Mouse (Mus musculus): Measurements from ENCODE around the gene Atp2b2. TPM values are rescaled to one million over a fixed set of nuclear protein-coding genes. Genes with fewer than 3 reads are reported as not detected.
"Not testable (repeated sequence)": the region's sequence is repeated elsewhere in the genome, so short reads cannot be mapped to it uniquely, and the experiment has no call there.

Atp2b2 gene
- polyA plus RNA-seq, 1 experiment from 2014 or later: 1.2 TPM

DNA sequence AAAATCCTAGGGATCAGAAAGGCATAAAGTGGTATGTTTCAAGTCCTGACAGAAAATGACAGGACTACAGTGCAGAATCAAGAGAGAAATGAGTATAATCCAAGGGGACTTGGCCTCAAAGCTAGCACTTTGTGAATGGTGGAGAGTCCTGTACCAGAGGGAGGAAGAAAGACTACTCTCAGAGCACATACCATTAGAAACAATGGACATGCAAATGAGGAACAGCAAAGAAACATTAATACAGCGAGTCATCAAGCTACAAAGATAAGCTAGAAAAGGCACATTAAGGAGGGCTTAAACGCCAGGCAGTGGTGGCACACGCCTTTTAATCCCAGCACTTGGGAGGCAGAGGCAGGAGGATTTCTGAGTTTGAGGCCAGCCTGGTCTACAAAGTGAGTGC lies 311.1 kb downstream of the Atp2b2 start:
- no peak overlapping the region for H3K9ac ChIP-seq (ENCODE audit: low read length)
- no peak overlapping the region for H3K4me3 ChIP-seq (ENCODE audit: low read depth, low read length)
- ATAC-seq (replicated peaks; ENCODE audit: low FRiP score, low TSS enrichment, low read depth): no peak
- DNase-seq (ENCODE audit: low spot score): no peak
- H3K4me2 ChIP-seq (ENCODE audit: low read length): no peak overlapping the region
- WGBS: 85% methylated on average over 3 of the region's 3 CpGs
- H3K4me1 ChIP-seq (replicated peaks; ENCODE audit: control insufficient read depth, insufficient read depth, low read length): no peaks in the 10 kb centered on the region
- no peaks in the 10 kb centered on the region for H3K9me3 ChIP-seq (ENCODE audit: control insufficient read depth, low read length)
- H3K27ac ChIP-seq (ENCODE audit: low read depth): no peak overlapping the region
- no peaks in the 10 kb centered on the region for H3K27me3 ChIP-seq (replicated peaks; ENCODE audit: control insufficient read depth, insufficient read depth, low read length)
- H3K36me3 ChIP-seq (ENCODE audit: control insufficient read depth, insufficient read depth, low read length): peaks cover 99% of the 10 kb centered on the region

DNA sequence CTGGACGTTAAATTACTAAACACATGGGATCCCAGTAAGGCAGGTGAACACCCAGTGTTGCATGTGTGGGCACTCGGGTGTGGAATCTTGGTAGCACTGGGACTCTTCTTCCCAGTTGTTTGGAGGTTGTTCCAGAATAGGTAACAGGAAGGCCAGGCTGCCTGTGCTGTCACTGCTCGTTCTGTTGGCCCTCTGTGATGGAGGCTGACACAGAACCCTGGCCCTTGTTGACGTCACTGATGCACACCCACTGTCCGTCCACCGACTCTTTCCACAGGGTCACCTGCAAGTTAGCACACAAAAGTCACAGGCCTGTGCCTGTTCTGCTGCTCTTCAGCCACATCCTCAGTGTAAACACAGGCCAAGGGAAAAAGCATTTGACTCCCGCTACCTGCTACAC lies 314.2 kb downstream of the Atp2b2 start:
- H3K9me3 ChIP-seq (ENCODE audit: control insufficient read depth, low read length): no peaks in the 10 kb centered on the region
- H3K4me1 ChIP-seq (replicated peaks; ENCODE audit: control insufficient read depth, insufficient read depth, low read length): no peaks in the 10 kb centered on the region
- ATAC-seq (replicated peaks; ENCODE audit: low FRiP score, low TSS enrichment, low read depth): no peak
- WGBS: 88% methylated on average over 7 of the region's 7 CpGs
- H3K4me3 ChIP-seq (ENCODE audit: low read depth, low read length): no peak overlapping the region
- H3K9ac ChIP-seq (ENCODE audit: low read length): no peak overlapping the region
- no peak for DNase-seq (ENCODE audit: low spot score)
- no peak overlapping the region for H3K4me2 ChIP-seq (ENCODE audit: low read length)
- peaks cover 97% of the 10 kb centered on the region for H3K36me3 ChIP-seq (ENCODE audit: control insufficient read depth, insufficient read depth, low read length)
- no peak overlapping the region for H3K27ac ChIP-seq (ENCODE audit: low read depth)
- H3K27me3 ChIP-seq (replicated peaks; ENCODE audit: control insufficient read depth, insufficient read depth, low read length): no peaks in the 10 kb centered on the region

DNA sequence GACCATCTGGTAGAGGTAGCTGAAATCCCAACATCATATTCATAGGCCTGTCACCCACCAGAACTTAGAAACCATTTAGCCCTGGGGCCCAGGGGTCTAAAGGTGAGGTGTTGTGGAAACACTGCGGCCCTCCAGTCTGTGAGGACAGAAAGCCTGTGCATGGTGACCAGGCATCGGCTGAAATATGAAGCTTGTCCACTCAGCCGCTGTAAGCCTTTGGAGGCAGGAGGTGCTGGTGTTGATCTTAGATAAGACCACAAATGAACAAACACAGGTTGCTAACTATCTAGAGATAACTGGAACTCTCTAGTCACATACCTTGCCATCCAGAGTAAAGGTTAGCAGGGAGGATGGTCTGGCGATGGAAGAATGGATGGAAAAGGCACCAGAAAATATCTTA lies 321.4 kb downstream of the Atp2b2 start:
- H3K27me3 ChIP-seq (replicated peaks; ENCODE audit: control insufficient read depth, insufficient read depth, low read length): no peaks in the 10 kb centered on the region
- H3K36me3 ChIP-seq (ENCODE audit: control insufficient read depth, insufficient read depth, low read length): peaks cover 85% of the 10 kb centered on the region
- no peaks in the 10 kb centered on the region for H3K4me1 ChIP-seq (replicated peaks; ENCODE audit: control insufficient read depth, insufficient read depth, low read length)
- H3K4me2 ChIP-seq (ENCODE audit: low read length): no peak overlapping the region
- H3K9me3 ChIP-seq (ENCODE audit: control insufficient read depth, low read length): no peaks in the 10 kb centered on the region
- no peak overlapping the region for H3K27ac ChIP-seq (ENCODE audit: low read depth)
- no peak overlapping the region for H3K9ac ChIP-seq (ENCODE audit: low read length)
- H3K4me3 ChIP-seq (ENCODE audit: low read depth, low read length): no peak overlapping the region
- ATAC-seq (replicated peaks; ENCODE audit: low FRiP score, low TSS enrichment, low read depth) (no peak), DNase-seq (ENCODE audit: low spot score) (no peak)
- WGBS: 76% methylated on average over 4 of the region's 4 CpGs

- no peak within 1 kb of the TSS for H3K27ac ChIP-seq (ENCODE audit: low read depth)
- DNase-seq (ENCODE audit: low spot score): no peak
- no peak within 1 kb of the TSS for H3K4me3 ChIP-seq (ENCODE audit: low read depth, low read length)
- H3K9me3 ChIP-seq (ENCODE audit: control insufficient read depth, low read length): no peaks in the 10 kb centered on the region
- H3K36me3 ChIP-seq (ENCODE audit: control insufficient read depth, insufficient read depth, low read length): peaks cover 86% of the 10 kb centered on the region
- H3K4me2 ChIP-seq (ENCODE audit: low read length): no peak within 1 kb of the TSS
- no peaks in the 10 kb centered on the region for H3K4me1 ChIP-seq (replicated peaks; ENCODE audit: control insufficient read depth, insufficient read depth, low read length)
- no peak within 1 kb of the TSS for H3K9ac ChIP-seq (ENCODE audit: low read length)
- no peak for ATAC-seq (replicated peaks; ENCODE audit: low FRiP score, low TSS enrichment, low read depth)
- H3K27me3 ChIP-seq (replicated peaks; ENCODE audit: control insufficient read depth, insufficient read depth, low read length): no peaks in the 10 kb centered on the region
- 74% methylated on average over 3 of the region's 3 CpGs for WGBS
Measured at GRCm38 (mm10) chr6:113719878-113720277, 322.5 kb downstream of the Atp2b2 start, which contains the start of gene Ghrl. Gene Ghrl (minus strand): TSS chr6:113719880.

DNA sequence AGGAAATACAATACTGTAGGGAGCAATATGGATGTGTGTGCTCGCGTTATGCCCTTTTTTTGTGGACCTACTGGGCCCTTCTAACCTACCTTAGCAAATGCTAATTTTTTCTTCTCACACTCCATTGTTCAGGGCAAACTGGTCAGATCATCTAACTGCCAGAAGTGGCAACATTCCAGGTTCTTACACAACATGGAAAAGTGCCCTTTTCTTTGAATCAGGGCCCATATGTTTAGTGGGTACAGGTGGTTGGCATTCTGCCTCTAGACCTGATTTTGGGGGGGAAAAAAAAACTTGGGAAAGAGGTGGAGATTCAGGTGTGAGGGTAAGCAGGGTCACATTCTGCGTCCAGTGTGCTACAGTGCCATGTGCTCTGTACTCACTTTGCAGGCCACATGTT lies 324.9 kb downstream of the Atp2b2 start:
- H3K4me3 ChIP-seq (ENCODE audit: low read depth, low read length): no peak overlapping the region
- DNase-seq (ENCODE audit: low spot score) (no peak), ATAC-seq (replicated peaks; ENCODE audit: low FRiP score, low TSS enrichment, low read depth) (no peak)
- H3K9ac ChIP-seq (ENCODE audit: low read length): no peak overlapping the region
- no peak overlapping the region for H3K4me2 ChIP-seq (ENCODE audit: low read length)
- no peaks in the 10 kb centered on the region for H3K4me1 ChIP-seq (replicated peaks; ENCODE audit: control insufficient read depth, insufficient read depth, low read length)
- H3K36me3 ChIP-seq (ENCODE audit: control insufficient read depth, insufficient read depth, low read length): peaks cover 87% of the 10 kb centered on the region
- no peaks in the 10 kb centered on the region for H3K9me3 ChIP-seq (ENCODE audit: control insufficient read depth, low read length)
- no peak overlapping the region for H3K27ac ChIP-seq (ENCODE audit: low read depth)
- 88% methylated on average over 3 of the region's 3 CpGs for WGBS
- no peaks in the 10 kb centered on the region for H3K27me3 ChIP-seq (replicated peaks; ENCODE audit: control insufficient read depth, insufficient read depth, low read length)

DNA sequence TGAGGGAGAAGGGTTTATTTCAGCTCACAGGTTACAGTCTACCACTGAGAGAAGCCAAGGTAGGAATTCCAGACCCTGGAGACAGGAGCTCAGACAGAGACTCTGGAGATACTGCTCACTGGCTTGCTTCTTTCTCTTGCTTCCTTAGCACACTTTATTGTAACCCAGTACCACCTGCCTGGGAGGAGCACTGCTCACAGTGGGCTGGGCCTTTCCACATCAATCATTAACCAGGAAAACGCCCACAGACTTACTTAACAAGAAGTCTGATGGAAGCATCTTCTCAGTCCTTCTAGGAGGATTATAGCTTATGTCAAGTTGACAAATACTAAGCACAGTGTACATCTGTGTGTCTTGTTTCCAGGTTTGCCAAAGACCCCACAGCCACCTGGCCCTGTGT lies 327.6 kb downstream of the Atp2b2 start:
- H3K9ac ChIP-seq (ENCODE audit: low read length): no peak overlapping the region
- no peak for ATAC-seq (replicated peaks; ENCODE audit: low FRiP score, low TSS enrichment, low read depth)
- WGBS: 77% methylated on average over 1 of the region's 1 CpGs
- no peaks in the 10 kb centered on the region for H3K9me3 ChIP-seq (ENCODE audit: control insufficient read depth, low read length)
- H3K27me3 ChIP-seq (replicated peaks; ENCODE audit: control insufficient read depth, insufficient read depth, low read length): no peaks in the 10 kb centered on the region
- peaks cover 94% of the 10 kb centered on the region for H3K36me3 ChIP-seq (ENCODE audit: control insufficient read depth, insufficient read depth, low read length)
- H3K4me2 ChIP-seq (ENCODE audit: low read length): no peak overlapping the region
- no peak overlapping the region for H3K4me3 ChIP-seq (ENCODE audit: low read depth, low read length)
- no peak for DNase-seq (ENCODE audit: low spot score)
- no peak overlapping the region for H3K27ac ChIP-seq (ENCODE audit: low read depth)
- no peaks in the 10 kb centered on the region for H3K4me1 ChIP-seq (replicated peaks; ENCODE audit: control insufficient read depth, insufficient read depth, low read length)

DNA sequence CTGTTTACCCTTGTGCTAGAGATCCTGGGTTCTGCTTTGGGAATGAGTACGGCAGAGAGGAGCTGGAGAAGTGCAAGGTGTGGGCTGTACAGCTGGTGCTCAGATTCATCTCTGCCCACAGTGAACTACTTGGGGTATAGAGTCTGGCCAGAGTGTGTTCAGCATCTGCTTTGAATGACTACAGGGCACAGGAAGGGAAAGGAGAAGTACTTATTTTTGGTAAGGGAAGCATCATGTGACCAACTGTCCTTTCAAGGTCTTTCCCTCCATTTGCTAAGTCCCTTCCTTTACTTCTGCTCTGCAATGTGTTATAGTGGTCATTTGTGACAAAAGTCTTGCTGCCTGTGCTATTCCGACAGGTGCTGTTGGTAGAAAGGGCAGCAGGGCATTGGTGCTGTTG lies 328.1 kb downstream of the Atp2b2 start:
- H3K4me3 ChIP-seq (ENCODE audit: low read depth, low read length): no peak overlapping the region
- H3K4me1 ChIP-seq (replicated peaks; ENCODE audit: control insufficient read depth, insufficient read depth, low read length): no peaks in the 10 kb centered on the region
- no peaks in the 10 kb centered on the region for H3K9me3 ChIP-seq (ENCODE audit: control insufficient read depth, low read length)
- no peak overlapping the region for H3K9ac ChIP-seq (ENCODE audit: low read length)
- no peak overlapping the region for H3K4me2 ChIP-seq (ENCODE audit: low read length)
- no peaks in the 10 kb centered on the region for H3K27me3 ChIP-seq (replicated peaks; ENCODE audit: control insufficient read depth, insufficient read depth, low read length)
- no peak for ATAC-seq (replicated peaks; ENCODE audit: low FRiP score, low TSS enrichment, low read depth)
- no peak for DNase-seq (ENCODE audit: low spot score)
- WGBS: 91% methylated on average over 2 of the region's 2 CpGs
- H3K27ac ChIP-seq (ENCODE audit: low read depth): no peak overlapping the region
- peaks cover 94% of the 10 kb centered on the region for H3K36me3 ChIP-seq (ENCODE audit: control insufficient read depth, insufficient read depth, low read length)

DNA sequence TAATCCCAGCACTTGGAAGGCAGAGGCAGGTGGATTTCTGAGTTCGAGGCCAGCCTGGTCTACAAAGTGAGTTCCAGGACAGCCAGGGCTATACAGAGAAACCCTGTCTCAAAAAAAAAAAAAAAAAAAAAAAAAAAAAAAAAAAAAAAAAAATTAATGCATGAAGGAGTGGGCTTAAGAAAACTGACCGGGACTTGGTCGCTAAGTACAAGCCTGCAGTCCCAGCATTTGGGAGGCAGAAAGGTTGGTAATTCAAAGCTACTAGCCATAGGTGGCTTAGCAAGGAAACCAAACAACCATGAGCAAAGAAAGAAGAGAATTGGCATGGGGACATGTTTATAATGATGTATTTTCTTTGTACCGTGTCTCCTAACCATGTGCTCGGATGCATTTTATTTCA lies 329.0 kb downstream of the Atp2b2 start:
- not testable (repeated sequence) for H3K27ac ChIP-seq (ENCODE audit: low read depth); H3K27me3 ChIP-seq (replicated peaks; ENCODE audit: control insufficient read depth, insufficient read depth, low read length); ATAC-seq (replicated peaks; ENCODE audit: low FRiP score, low TSS enrichment, low read depth); H3K4me2 ChIP-seq (ENCODE audit: low read length); H3K9ac ChIP-seq (ENCODE audit: low read length); H3K9me3 ChIP-seq (ENCODE audit: control insufficient read depth, low read length); H3K4me1 ChIP-seq (replicated peaks; ENCODE audit: control insufficient read depth, insufficient read depth, low read length); H3K4me3 ChIP-seq (ENCODE audit: low read depth, low read length); DNase-seq (ENCODE audit: low spot score)
- 88% methylated on average over 4 of the region's 5 CpGs for WGBS
- H3K36me3 ChIP-seq (ENCODE audit: control insufficient read depth, insufficient read depth, low read length): peaks cover 94% of the 10 kb centered on the region

DNA sequence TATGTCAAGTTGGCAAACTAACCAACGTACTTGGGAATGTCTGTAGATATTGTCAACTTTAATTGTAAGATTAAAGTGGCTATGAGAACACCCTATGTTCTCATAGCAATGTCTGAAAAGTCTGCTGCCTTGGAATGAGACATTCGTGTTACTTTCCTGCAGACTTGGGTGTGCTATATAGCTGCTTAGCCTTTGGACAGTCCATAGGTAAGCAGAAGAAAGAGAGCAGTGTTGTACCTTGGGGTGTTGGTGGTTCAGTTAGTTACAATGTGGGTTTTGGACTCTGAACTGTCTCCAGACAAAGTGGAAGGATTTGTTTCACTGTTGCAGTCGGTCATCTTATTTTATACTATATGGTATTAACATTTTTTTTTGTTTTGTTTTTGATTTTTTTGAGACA lies 329.7 kb downstream of the Atp2b2 start:
- no peak overlapping the region for H3K9ac ChIP-seq (ENCODE audit: low read length)
- DNase-seq (ENCODE audit: low spot score) (no peak), ATAC-seq (replicated peaks; ENCODE audit: low FRiP score, low TSS enrichment, low read depth) (no peak)
- no peak overlapping the region for H3K4me2 ChIP-seq (ENCODE audit: low read length)
- H3K27ac ChIP-seq (ENCODE audit: low read depth): no peak overlapping the region
- H3K4me3 ChIP-seq (ENCODE audit: low read depth, low read length): no peak overlapping the region
- 94% methylated on average over 3 of the region's 3 CpGs for WGBS
- H3K4me1 ChIP-seq (replicated peaks; ENCODE audit: control insufficient read depth, insufficient read depth, low read length): no peaks in the 10 kb centered on the region
- peaks cover 97% of the 10 kb centered on the region for H3K36me3 ChIP-seq (ENCODE audit: control insufficient read depth, insufficient read depth, low read length)
- no peaks in the 10 kb centered on the region for H3K27me3 ChIP-seq (replicated peaks; ENCODE audit: control insufficient read depth, insufficient read depth, low read length)
- H3K9me3 ChIP-seq (ENCODE audit: control insufficient read depth, low read length): no peaks in the 10 kb centered on the region
